Mouse (Mus musculus) gastrocnemius, postnatal 14 days (tissue): ENCODE results near the gene Plekha6. TPM values are rescaled to one million over a fixed set of nuclear protein-coding genes. Genes with fewer than 3 reads are reported as not detected.
"Not testable (repeated sequence)": the region's sequence is repeated elsewhere in the genome, so short reads cannot be mapped to it uniquely, and the experiment has no call there.

Experiments used
- DNase-seq: peaks from one replicate; pipeline ENCODE4 v3.0.0; 2021; ENCODE audit warnings: mixed read lengths
- intact Hi-C: fragments of 180-260 bp; cut with DNase I; formaldehyde crosslinking; loops from one replicate; pipeline ENCODE4 v1.15.1; 2025; ENCODE audit warnings: low total_unique reads
- total RNA-seq, 2 experiments: library from RNA; stranded (reverse); gene quantifications; 2 replicates each; pipeline ENCODE4 v1.2.3; 2021

Plekha6 gene
- total RNA-seq, 2 experiments from 2014 or later: 14.5 to 15.5 TPM

DNA sequence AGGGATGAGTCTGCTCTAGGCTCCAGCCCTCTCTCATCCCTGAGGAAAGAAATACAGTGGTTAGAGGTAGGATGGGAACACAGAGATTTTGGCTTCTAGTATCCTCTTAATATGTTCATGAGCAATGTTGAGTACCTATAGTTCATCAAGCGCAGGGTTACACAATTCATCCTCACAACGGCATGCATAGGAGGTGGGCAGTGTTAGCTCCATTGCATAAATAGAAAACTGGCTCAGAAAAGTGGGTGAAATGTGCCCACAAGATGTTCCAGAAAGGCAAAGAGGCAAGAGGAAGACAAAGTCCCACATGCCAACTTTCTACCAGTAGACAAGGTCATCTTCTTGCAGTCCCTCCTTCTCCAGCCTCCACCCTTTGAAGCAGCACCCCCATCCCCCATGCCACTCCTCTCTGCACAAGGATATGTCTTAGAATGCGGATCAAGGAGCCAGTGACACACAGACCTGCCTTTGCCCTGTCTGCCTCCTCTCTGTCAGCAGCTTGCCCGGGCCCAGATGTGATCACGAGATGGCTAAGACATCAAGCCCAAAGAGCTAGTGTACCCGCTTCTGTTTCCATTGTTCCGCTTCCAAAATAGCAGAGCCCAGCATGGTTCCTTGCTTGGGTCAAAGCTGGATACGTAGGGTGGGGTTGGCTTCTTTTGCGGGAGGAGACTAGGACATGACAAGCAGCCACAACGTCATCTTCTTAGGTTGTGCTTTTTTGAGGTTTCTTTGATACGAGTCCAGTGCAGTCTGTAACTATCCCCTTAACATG, 168.8 kb downstream of the Plekha6 start:
- no peak for DNase-seq
- intact Hi-C loops: no loop called here

DNA sequence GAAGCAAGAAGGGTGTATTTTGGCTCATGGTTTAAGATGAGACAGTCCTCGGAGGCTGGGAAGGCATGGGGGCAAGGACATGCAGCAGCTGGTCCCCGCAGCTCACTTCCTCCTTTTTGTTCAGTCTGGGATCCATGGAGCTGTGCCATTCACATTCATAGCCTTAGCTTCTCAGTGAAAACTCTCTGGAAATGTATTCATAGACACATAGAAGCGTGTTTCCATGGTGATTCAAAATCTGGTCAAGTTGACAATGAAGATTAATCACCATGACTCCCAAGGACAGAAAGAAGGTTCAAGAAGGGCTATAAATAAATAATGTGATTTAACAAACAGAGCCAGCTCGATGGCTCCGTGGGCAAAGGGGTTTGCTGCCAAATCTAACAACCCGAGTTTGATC, 169.9 kb downstream of the Plekha6 start:
- no peak for DNase-seq
- intact Hi-C loops: no loop called here

DNA sequence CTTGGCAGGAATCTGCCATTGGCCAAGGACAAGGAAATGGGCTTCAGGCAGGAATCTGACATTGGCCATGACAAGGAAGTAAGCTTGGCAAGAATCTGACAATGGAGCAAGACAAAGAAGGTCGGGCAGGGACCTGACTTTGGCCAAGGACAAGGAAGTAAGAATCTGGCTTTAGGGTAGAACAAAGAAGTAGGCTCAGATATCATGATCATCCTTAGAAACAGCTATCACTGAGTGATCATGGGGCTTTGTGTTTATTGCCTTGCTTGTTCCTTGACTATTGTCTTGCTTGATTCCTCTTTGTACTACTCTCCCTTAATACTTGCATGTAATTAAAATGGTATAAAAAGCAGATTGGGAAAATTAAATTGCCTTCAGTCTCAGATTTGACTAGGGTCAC, 176.4 kb downstream of the Plekha6 start:
- DNase-seq, intact Hi-C loops: not testable (repeated sequence)

DNA sequence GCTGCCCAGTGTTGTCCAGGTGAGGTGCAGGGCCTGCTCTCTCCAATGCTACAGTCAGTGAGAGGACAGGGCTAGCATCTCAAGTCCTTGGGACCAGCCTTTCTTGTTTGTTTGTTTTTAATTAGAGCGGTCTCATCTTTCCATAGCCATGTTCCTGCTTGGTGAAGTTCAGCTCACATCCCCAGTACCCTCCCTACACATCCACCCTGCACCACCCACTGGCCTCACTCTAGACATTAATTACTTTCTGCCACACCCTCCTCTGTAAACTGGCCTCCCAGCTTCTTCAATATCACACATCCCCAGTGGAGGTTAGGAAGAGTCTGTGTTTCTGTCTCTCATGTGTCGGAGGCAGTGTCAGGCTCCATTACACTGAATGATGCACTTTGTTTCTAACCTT, 180.3 kb downstream of the Plekha6 start:
- DNase-seq: no peak
- intact Hi-C loops: no loop called here

DNA sequence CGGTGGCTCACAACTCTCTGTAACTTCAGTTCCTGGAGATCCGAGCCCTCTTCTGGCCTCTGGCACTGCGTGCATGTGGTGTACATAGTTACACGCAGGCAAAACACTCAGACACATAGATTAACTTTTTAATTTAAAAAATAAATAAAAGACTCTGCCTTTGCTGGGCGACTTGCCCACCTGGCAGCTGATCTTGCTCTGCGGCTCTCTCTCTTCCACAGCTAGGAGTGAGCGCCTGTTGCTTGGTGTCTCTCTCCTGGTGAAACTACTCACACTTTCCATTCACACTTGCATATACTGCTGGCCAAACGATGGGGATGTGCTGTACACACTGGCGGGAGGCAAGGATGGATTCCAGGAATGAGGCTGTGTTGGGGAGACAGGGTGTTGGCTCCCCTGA, 182.5 kb downstream of the Plekha6 start:
- DNase-seq: no peak
- intact Hi-C loops: no loop called here

DNA sequence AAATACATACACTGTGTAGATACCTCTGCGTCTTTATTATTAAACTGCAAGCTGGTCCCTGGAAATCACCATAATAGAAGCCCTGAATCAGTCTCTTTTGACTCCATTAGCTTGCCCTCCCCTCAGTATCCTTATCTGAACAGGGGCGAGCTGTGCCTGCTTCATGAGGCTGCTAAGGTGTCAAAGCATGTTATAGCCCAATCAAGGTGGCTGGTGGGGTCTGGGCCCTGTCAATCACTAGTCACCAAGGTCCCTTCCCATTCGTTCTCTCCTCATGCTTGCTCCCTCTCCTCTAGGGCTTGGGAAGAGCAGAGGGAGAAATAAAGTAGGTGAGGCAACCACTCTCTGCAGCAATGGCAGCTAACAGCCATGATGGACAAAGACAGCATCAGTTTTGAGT, 183.2 kb downstream of the Plekha6 start:
- intact Hi-C loops: no loop called here
- no peak for DNase-seq

DNA sequence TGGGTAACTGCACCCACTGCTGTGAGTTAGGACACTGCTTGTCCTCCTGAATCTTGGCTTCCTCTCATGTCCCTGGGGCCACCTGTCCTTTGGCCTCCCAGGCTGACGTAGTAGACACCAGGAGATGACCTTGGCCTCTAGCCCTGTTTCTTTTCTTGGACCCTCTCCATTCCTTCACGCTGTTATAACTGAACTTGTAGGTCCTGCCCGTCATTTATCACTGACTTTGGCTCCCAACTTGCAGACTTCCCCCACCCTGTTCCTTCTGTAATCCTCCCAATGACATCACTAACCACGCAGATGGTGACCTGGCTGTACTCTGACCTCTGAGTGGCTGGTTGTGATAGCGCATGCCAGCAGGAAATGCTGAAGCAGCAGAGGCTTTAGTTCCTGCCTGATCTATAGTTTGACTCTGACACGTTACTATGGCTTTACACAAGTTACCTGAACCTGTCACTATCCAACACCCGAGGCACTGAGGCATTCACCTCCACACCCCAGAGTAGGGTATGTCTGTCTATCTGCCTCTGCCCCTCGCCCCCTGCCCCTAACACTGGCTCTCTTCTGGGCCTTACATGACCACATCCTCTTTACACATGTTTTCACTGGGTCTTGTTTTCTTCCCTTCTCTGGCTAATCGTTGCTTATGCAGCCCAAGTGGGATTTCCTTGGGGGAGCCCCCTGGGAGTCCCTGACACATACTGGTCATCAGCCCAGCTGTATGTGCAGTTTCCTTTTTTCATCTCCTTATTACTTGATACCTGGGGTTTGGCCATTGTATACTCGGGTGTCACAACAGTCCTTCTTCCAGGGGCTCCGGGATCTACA, 183.9 kb downstream of the Plekha6 start:
- no peak for DNase-seq
- intact Hi-C loops: no loop called here

DNA sequence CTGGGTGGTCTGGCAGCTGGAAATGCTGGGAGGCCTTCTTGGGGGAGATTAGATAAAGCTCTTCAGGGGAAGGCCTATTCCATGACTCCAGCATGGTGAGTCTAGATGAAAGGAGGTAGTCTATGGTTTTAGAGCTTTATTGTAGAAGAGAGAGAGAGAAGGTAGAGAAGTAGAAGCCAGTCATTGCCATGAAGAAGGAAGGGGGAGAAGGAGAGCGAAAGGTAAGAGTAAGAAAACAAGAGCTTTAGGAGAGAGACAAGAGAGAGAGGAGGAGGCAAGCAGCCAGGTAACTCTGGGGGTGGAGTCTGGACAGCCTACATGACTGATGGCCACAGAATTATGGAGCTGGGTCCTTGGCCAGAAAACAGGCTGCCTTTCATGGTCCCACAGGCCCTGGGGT, 186.2 kb downstream of the Plekha6 start, which contains the start of gene Ren1:
Gene Ren1 (plus strand): TSS at position 301 of the 400 bp plus-strand sequence.
- DNase-seq: no peak
- intact Hi-C loops: loop anchor here (5.0 kb wide), 1 partner anchor 38 kb away; no protein-coding TSS in a partner anchor

DNA sequence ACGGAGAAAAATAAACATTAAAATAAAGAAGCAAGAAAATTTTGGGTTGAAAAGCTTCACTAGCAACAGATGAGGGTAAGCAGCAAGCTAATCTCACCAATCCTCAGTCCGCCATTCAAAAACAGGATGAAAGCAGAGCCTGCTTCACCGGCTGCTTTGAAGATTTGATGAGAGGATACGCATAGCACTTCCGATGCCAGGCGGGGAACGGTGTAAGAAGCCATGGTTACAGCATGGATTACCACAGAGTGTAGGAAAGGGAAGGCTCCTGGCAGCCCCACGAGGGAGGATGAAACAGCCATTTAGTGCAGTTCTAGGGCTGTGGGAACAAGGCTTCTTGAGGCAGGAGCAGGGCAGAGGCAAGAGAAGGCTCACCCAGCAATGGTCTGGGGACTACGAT, 187.8 kb downstream of the Plekha6 start:
- intact Hi-C loops: loop anchor here (5.0 kb wide), 1 partner anchor 39 kb away; no protein-coding TSS in a partner anchor

More for the DNA sequence above, 187.8 kb downstream of the Plekha6 start:
- DNase-seq: no peak

Other genes starting within 250 kb of the Plekha6 start
- gene Mdm4, start 133.6 kb upstream of the Plekha6 start, total RNA-seq: 10 to 100 TPM; 23.0 to 33.2 TPM
- 10 to 100 TPM; 12.2 to 21.6 TPM for gene Pik3c2b, start 118.5 kb upstream of the Plekha6 start, total RNA-seq
- gene Ppp1r15b, start 33.1 kb upstream of the Plekha6 start, total RNA-seq: 10 to 100 TPM; 22.1 to 24.6 TPM
- not detected for gene Golt1a, start 145.6 kb downstream of the Plekha6 start, total RNA-seq
- gene Kiss1, start 157.7 kb downstream of the Plekha6 start, total RNA-seq: not detected
- gene Ren1, start 186.3 kb downstream of the Plekha6 start, total RNA-seq: not detected
- gene Etnk2, start 199.4 kb downstream of the Plekha6 start, total RNA-seq: under 1 TPM; 0.13 to 0.23 TPM